9 mouse cellular contexts compared by ENCODE assay signal in genomic region chr17:34295891-34296794, GRCm38 (mm10). TPM values are rescaled to one million over a fixed set of nuclear protein-coding genes. Genes with fewer than 3 reads are reported as not detected.
A peak's percentile ranks its signal among the peaks of the same experiment; 100 is the strongest.
DNase-seq lines count a peak whose midpoint lies in the region; ATAC-seq and TF ChIP-seq lines count a peak whose summit lies in the region.
"Had no signal": no experiment of that assay in that cellular context is flagged by ENCODE, and none has a peak within 500 bp of the region (broad histone marks: within the 10 kb centered on the region; RNA-seq: fewer than 3 reads in every experiment).

No protein-coding gene starts in this region.

- no peak for ATAC-seq in liver, embryonic 15.5 days (ENCODE audit: insufficient read depth)
- no peak for ATAC-seq in neural tube, embryonic 11.5 days (ENCODE audit: insufficient read depth, low FRiP score, low TSS enrichment)
- ATAC-seq in erythroid progenitor cell, adult 5-6 weeks (replicated peaks; ENCODE audit: low FRiP score, poor library complexity, severe bottlenecking), result no peak

- H3K36me3 ChIP-seq in liver, adult 2 months (ENCODE audit: control insufficient read depth, insufficient read depth, low read length), result no peaks in the 10 kb centered on the region
- no peaks in the 10 kb centered on the region for H3K36me3 ChIP-seq in heart, embryonic 10.5 days
- no peaks in the 10 kb centered on the region for H3K36me3 ChIP-seq in kidney, adult 2 months (ENCODE audit: control insufficient read depth, insufficient read depth, low read length)
- no peaks in the 10 kb centered on the region for H3K36me3 ChIP-seq in liver, embryonic 15.5 days (replicated peaks)
- H3K36me3 ChIP-seq in neural tube, embryonic 11.5 days (ENCODE audit: control insufficient read depth, insufficient read depth, low read length), result no peaks in the 10 kb centered on the region

- TF ChIP-seq CTCF in liver, adult 2 months (IDR thresholded peaks at IDR 0.05; ENCODE audit: low read depth, low read length), result no peak
- no peak for TF ChIP-seq CTCF in kidney, adult 2 months (conservative IDR thresholded peaks at IDR 0.05; ENCODE audit: insufficient read depth, insufficient read length, low read depth, low read length)

- H3K27me3 ChIP-seq in liver, adult 2 months (ENCODE audit: control insufficient read depth, insufficient read depth, low read length), result no peaks in the 10 kb centered on the region
- peaks cover 15% of the 10 kb centered on the region for H3K27me3 ChIP-seq in heart, embryonic 10.5 days (ENCODE audit: insufficient read depth, poor library complexity, severe bottlenecking)
- no peaks in the 10 kb centered on the region for H3K27me3 ChIP-seq in kidney, adult 2 months (replicated peaks; ENCODE audit: control insufficient read depth, insufficient read depth, low read length)
- 0 out of 2 replicates have a peak, but pooled peaks cover 7% of the 10 kb centered on the region for H3K27me3 ChIP-seq in liver, embryonic 15.5 days
- no peaks in the 10 kb centered on the region for H3K27me3 ChIP-seq in neural tube, embryonic 11.5 days (ENCODE audit: control insufficient read depth, insufficient read depth, low read length)

- DNase-seq in liver, adult 2 months (ENCODE audit: extremely low read depth, low read depth, low spot score), result peak; percentile 57
- no peak for DNase-seq in liver
- DNase-seq in c-Kit-positive CD71-positive TER-119-negative erythroid progenitor cells, embryonic 14.5 days (ENCODE audit: low read depth), result peak; percentile 39
- DNase-seq in heart, embryonic 10.5 days (ENCODE audit: low spot score), result no peak
- DNase-seq in kidney, adult 2 months, result peak; percentile 86
- peak; percentile 47 for DNase-seq in neural tube, embryonic 11.5 days (ENCODE audit: low spot score)

- no peaks in the 10 kb centered on the region for H3K4me1 ChIP-seq in liver, adult 2 months (ENCODE audit: control insufficient read depth, insufficient read depth, low read length)
- H3K4me1 ChIP-seq in heart, embryonic 10.5 days, result no peaks in the 10 kb centered on the region
- peaks cover 3% of the 10 kb centered on the region; the same call in 1 of the 2 replicates for H3K4me1 ChIP-seq in kidney, adult 2 months (ENCODE audit: control insufficient read depth, insufficient read depth, low read length)
- no peaks in the 10 kb centered on the region for H3K4me1 ChIP-seq in liver, embryonic 15.5 days (replicated peaks)
- H3K4me1 ChIP-seq in neural tube, embryonic 11.5 days (ENCODE audit: control insufficient read depth, insufficient read depth, low read length), result no peaks in the 10 kb centered on the region

- H3K9me3 ChIP-seq in heart, embryonic 10.5 days, result no peaks in the 10 kb centered on the region
- H3K9me3 ChIP-seq in liver, embryonic 15.5 days (replicated peaks), result no peaks in the 10 kb centered on the region
- no peaks in the 10 kb centered on the region for H3K9me3 ChIP-seq in neural tube, embryonic 11.5 days (ENCODE audit: control insufficient read depth, low read length)

- 0 out of 2 replicates have a peak overlapping the region, but pooled peaks have one; percentile 29 for H3K4me2 ChIP-seq in liver, embryonic 15.5 days
- peak overlapping the region; percentile 37 for H3K4me2 ChIP-seq in neural tube, embryonic 11.5 days (ENCODE audit: low read depth)

- H3K79me2 ChIP-seq in liver, adult 2 months (ENCODE audit: control insufficient read depth, insufficient read depth, low read length), result no peaks in the 10 kb centered on the region

- 28% methylated on average over 23 of the region's 23 CpGs for WGBS in liver, adult 2 months
- 22% methylated on average over 23 of the region's 23 CpGs for WGBS in heart, embryonic 10.5 days
- 24% methylated on average over 23 of the region's 23 CpGs for WGBS in kidney, adult 2 months
- WGBS in liver, embryonic 15.5 days (ENCODE audit: insufficient replicate concordance), result 24% methylated on average over 23 of the region's 23 CpGs
- WGBS in neural tube, embryonic 11.5 days, result 26% methylated on average over 23 of the region's 23 CpGs

- H3K27ac ChIP-seq in liver, adult 2 months (replicated peaks; ENCODE audit: insufficient read depth, low read depth, low read length), result peak overlapping the region; percentile 7; the same call in 1 of the 2 replicates
- no peak overlapping the region for H3K27ac ChIP-seq in heart, embryonic 10.5 days
- H3K27ac ChIP-seq in kidney, adult 2 months (ENCODE audit: insufficient read depth, low read depth, low read length), result peak overlapping the region; percentile 39; the same call in 1 of the 2 replicates
- no peak overlapping the region for H3K27ac ChIP-seq in liver, embryonic 15.5 days (replicated peaks)
- H3K27ac ChIP-seq in neural tube, embryonic 11.5 days (ENCODE audit: low read depth, low read length), result no peak overlapping the region

- H3K4me3 ChIP-seq in liver, adult 2 months (ENCODE audit: insufficient read depth, low read depth, low read length), result no peak overlapping the region
- H3K4me3 ChIP-seq in heart, embryonic 10.5 days, result peak overlapping the region; percentile 47; the same call in 1 of the 2 replicates
- H3K4me3 ChIP-seq in kidney, adult 2 months (ENCODE audit: insufficient read depth, low read depth, low read length), result no peak overlapping the region; the same call in 1 of the 2 replicates
- H3K4me3 ChIP-seq in liver, embryonic 15.5 days (replicated peaks), result no peak overlapping the region
- H3K4me3 ChIP-seq in neural tube, embryonic 11.5 days (ENCODE audit: low read depth, low read length), result peak overlapping the region; percentile 24

- no peak for TF ChIP-seq POLR2A in liver, adult 2 months (IDR thresholded peaks at IDR 0.05; ENCODE audit: extremely low read depth, insufficient read depth, low read length)
- no peak for TF ChIP-seq POLR2A in kidney, adult 2 months (IDR thresholded peaks at IDR 0.05; ENCODE audit: low read depth, low read length)

- peak overlapping the region; percentile 14; the same call in 1 of the 2 replicates for H3K9ac ChIP-seq in liver, adult 2 months (ENCODE audit: low read depth, low read length)
- H3K9ac ChIP-seq in liver, embryonic 15.5 days, result no peak overlapping the region
- H3K9ac ChIP-seq in neural tube, embryonic 11.5 days (ENCODE audit: low read length), result no peak overlapping the region

RNA-seq across cellular contexts. Expression of gene H2-Aa, which starts 8.5 kb away (rescaled TPM):
- 32.8 and 58.4 TPM in 2 replicates for total RNA-seq in liver, adult 2 months (2014; rRNA removed)
- 42.8 and 78.0 TPM in 2 replicates for polyA plus RNA-seq in liver, adult 2 months (2012; rRNA removed)
- polyA plus RNA-seq in heart, embryonic 10.5 days (2016; fragmentation: Nextera tagmentation; extraction: Ambion mirVana), result 0.11 TPM in 1 of 2 replicates, not detected in the other
- polyA plus RNA-seq in kidney, adult 2 months (2012; rRNA removed), result 192 and 298 TPM in 2 replicates
- polyA plus RNA-seq in liver, embryonic 15.5 days (2015; fragmentation: Nextera tagmentation; extraction: Ambion mirVana), result 2.6 and 2.8 TPM in 2 replicates
- polyA plus RNA-seq in neural tube, embryonic 11.5 days (2014; fragmentation: Nextera tagmentation; extraction: Ambion mirVana), result not detected in 2 replicates
- total RNA-seq in erythroid progenitor cell, adult 5-6 weeks (2015; ENCODE audit: low replicate concordance), result 84.7 and 90.8 TPM in 2 replicates
- total RNA-seq in erythroid progenitor cell, adult 5-6 weeks (2017; ENCODE audit: low replicate concordance), result 26.8 and 27.5 TPM in 2 replicates

RNA-seq across cellular contexts. Expression of gene H2-Eb1, which starts 9.5 kb away (rescaled TPM):
- 18.5 and 38.0 TPM in 2 replicates for total RNA-seq in liver, adult 2 months (2014; rRNA removed)
- 23.3 and 39.5 TPM in 2 replicates for polyA plus RNA-seq in liver, adult 2 months (2012; rRNA removed)
- 1.4 TPM in 2 replicates for polyA plus RNA-seq in heart, embryonic 10.5 days (2016; fragmentation: Nextera tagmentation; extraction: Ambion mirVana)
- polyA plus RNA-seq in kidney, adult 2 months (2012; rRNA removed), result 128 and 174 TPM in 2 replicates
- 1.7 and 1.8 TPM in 2 replicates for polyA plus RNA-seq in liver, embryonic 15.5 days (2015; fragmentation: Nextera tagmentation; extraction: Ambion mirVana)
- 0.70 and 1.8 TPM in 2 replicates for polyA plus RNA-seq in neural tube, embryonic 11.5 days (2014; fragmentation: Nextera tagmentation; extraction: Ambion mirVana)
- 7.2 and 8.4 TPM in 2 replicates for total RNA-seq in erythroid progenitor cell, adult 5-6 weeks (2015; ENCODE audit: low replicate concordance)
- 28.5 and 80.5 TPM in 2 replicates for total RNA-seq in erythroid progenitor cell, adult 5-6 weeks (2017; ENCODE audit: low replicate concordance)

RNA-seq across cellular contexts. Expression of gene H2-Eb2, which starts 29.3 kb away (rescaled TPM):
- 0.09 and 0.13 TPM in 2 replicates for total RNA-seq in liver, adult 2 months (2014; rRNA removed)
- polyA plus RNA-seq in liver, adult 2 months (2012; rRNA removed), result 0.16 TPM in 1 of 2 replicates, not detected in the other
- not detected in 2 replicates for polyA plus RNA-seq in heart, embryonic 10.5 days (2016; fragmentation: Nextera tagmentation; extraction: Ambion mirVana)
- 0.04 and 0.78 TPM in 2 replicates for polyA plus RNA-seq in kidney, adult 2 months (2012; rRNA removed)
- not detected in 2 replicates for polyA plus RNA-seq in liver, embryonic 15.5 days (2015; fragmentation: Nextera tagmentation; extraction: Ambion mirVana)
- polyA plus RNA-seq in neural tube, embryonic 11.5 days (2014; fragmentation: Nextera tagmentation; extraction: Ambion mirVana), result not detected in 2 replicates
- not detected in 2 replicates for total RNA-seq in erythroid progenitor cell, adult 5-6 weeks (2015; ENCODE audit: low replicate concordance)
- not detected in 2 replicates for total RNA-seq in erythroid progenitor cell, adult 5-6 weeks (2017; ENCODE audit: low replicate concordance)
- total RNA-seq: adrenal gland, postnatal 36 days had no signal

RNA-seq across cellular contexts. Expression of gene H2-Ab1, which starts 38.7 kb away (rescaled TPM):
- total RNA-seq in liver, adult 2 months (2014; rRNA removed), result 25.2 and 59.5 TPM in 2 replicates
- polyA plus RNA-seq in liver, adult 2 months (2012; rRNA removed), result 80.4 and 156 TPM in 2 replicates
- 13.2 and 14.6 TPM in 2 replicates for polyA plus RNA-seq in heart, embryonic 10.5 days (2016; fragmentation: Nextera tagmentation; extraction: Ambion mirVana)
- polyA plus RNA-seq in kidney, adult 2 months (2012; rRNA removed), result 419 and 490 TPM in 2 replicates
- 6.6 and 9.3 TPM in 2 replicates for polyA plus RNA-seq in liver, embryonic 15.5 days (2015; fragmentation: Nextera tagmentation; extraction: Ambion mirVana)
- 2.6 and 4.5 TPM in 2 replicates for polyA plus RNA-seq in neural tube, embryonic 11.5 days (2014; fragmentation: Nextera tagmentation; extraction: Ambion mirVana)
- total RNA-seq in erythroid progenitor cell, adult 5-6 weeks (2015; ENCODE audit: low replicate concordance), result 31.9 and 96.6 TPM in 2 replicates
- total RNA-seq in erythroid progenitor cell, adult 5-6 weeks (2017; ENCODE audit: low replicate concordance), result 43.0 and 50.2 TPM in 2 replicates

RNA-seq across cellular contexts. Expression of gene H2-Ob, which starts 57.4 kb away (rescaled TPM):
- total RNA-seq in liver, adult 2 months (2014; rRNA removed), result 1.5 and 1.6 TPM in 2 replicates
- 0.96 and 2.9 TPM in 2 replicates for polyA plus RNA-seq in liver, adult 2 months (2012; rRNA removed)
- not detected in 2 replicates for polyA plus RNA-seq in heart, embryonic 10.5 days (2016; fragmentation: Nextera tagmentation; extraction: Ambion mirVana)
- 2.3 and 15.1 TPM in 2 replicates for polyA plus RNA-seq in kidney, adult 2 months (2012; rRNA removed)
- 0.31 and 0.51 TPM in 2 replicates for polyA plus RNA-seq in liver, embryonic 15.5 days (2015; fragmentation: Nextera tagmentation; extraction: Ambion mirVana)
- not detected in 2 replicates for polyA plus RNA-seq in neural tube, embryonic 11.5 days (2014; fragmentation: Nextera tagmentation; extraction: Ambion mirVana)
- 10.1 and 21.4 TPM in 2 replicates for total RNA-seq in erythroid progenitor cell, adult 5-6 weeks (2015; ENCODE audit: low replicate concordance)
- total RNA-seq in erythroid progenitor cell, adult 5-6 weeks (2017; ENCODE audit: low replicate concordance), result 8.0 and 14.1 TPM in 2 replicates

Comparison
In these comparisons a context has a peak if more than half of its experiments do, and no peak if none do; other contexts are left out.
1. DNase-seq: peak in liver, adult 2 months (single experiment), c-Kit-positive CD71-positive TER-119-negative erythroid progenitor cells, embryonic 14.5 days (single experiment), kidney, adult 2 months (single experiment) and neural tube, embryonic 11.5 days (single experiment); none in liver (single experiment) and heart, embryonic 10.5 days (single experiment).
2. H3K27ac ChIP-seq: peak in liver, adult 2 months (single experiment) and kidney, adult 2 months (single experiment); none in heart, embryonic 10.5 days (single experiment), liver, embryonic 15.5 days (single experiment) and neural tube, embryonic 11.5 days (single experiment).
3. RNA of gene H2-Aa, which starts 8.5 kb away (polyA plus RNA-seq): 192 to 298 TPM in kidney, adult 2 months and 42.8 to 78.0 TPM in liver, adult 2 months; 2.6 to 2.8 TPM in liver, embryonic 15.5 days, 0.11 TPM in heart, embryonic 10.5 days and not detected in neural tube, embryonic 11.5 days; every median in the first group is over 10 times any median in the second.
4. H3K4me3 ChIP-seq: peak in heart, embryonic 10.5 days (single experiment) and neural tube, embryonic 11.5 days (single experiment); none in liver, adult 2 months (single experiment), kidney, adult 2 months (single experiment) and liver, embryonic 15.5 days (single experiment).